ENCODE assay signal across 18 mouse cellular contexts in the genomic region with DNA sequence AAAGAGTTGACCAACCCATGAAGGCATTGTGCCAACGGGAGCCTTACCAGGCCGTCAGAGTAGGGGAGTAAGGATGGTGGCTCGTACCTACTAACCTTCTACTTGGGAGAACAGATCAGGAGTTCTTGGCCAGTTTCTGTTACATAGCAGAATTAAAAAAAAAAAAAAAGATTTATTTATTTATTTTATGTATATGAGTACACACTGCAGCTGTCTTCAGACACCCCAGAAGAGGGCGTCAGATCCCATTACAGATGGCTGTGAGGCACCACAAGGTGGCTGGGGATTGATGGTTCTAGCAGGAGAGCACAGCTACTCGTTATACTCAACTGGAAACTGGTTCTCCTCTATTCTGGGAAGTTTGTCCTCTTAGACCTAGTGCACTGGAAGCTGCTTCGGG. TPM values are rescaled to one million over a fixed set of nuclear protein-coding genes. Genes with fewer than 3 reads are reported as not detected.
DNase-seq lines count a peak whose midpoint lies in the region; ATAC-seq and TF ChIP-seq lines count a peak whose summit lies in the region.
"Had no signal": no experiment of that assay in that cellular context is flagged by ENCODE, and none has a peak within 500 bp of the region (broad histone marks: within the 10 kb centered on the region; RNA-seq: fewer than 3 reads in every experiment).

No protein-coding gene starts in this region.

- H3K9ac ChIP-seq in forebrain, postnatal 0 days = no peak overlapping the region
- no peak overlapping the region for H3K9ac ChIP-seq in forebrain, embryonic 15.5 days (replicated peaks)
- H3K9ac ChIP-seq: hindbrain, embryonic 13.5 days; midbrain, embryonic 12.5 days; neural tube, embryonic 12.5 days had no signal

- H3K9me3 ChIP-seq in forebrain, postnatal 0 days (ENCODE audit: low read length) = no peaks in the 10 kb centered on the region
- H3K9me3 ChIP-seq in forebrain, embryonic 15.5 days = no peaks in the 10 kb centered on the region
- H3K9me3 ChIP-seq: heart, embryonic 10.5 days; hindbrain, embryonic 13.5 days; midbrain, embryonic 12.5 days; neural tube, embryonic 12.5 days had no signal

- H3K27me3 ChIP-seq in forebrain, postnatal 0 days (ENCODE audit: insufficient read depth, low read length) = no peaks in the 10 kb centered on the region
- H3K27me3 ChIP-seq in forebrain, embryonic 15.5 days = no peaks in the 10 kb centered on the region
- H3K27me3 ChIP-seq: neural tube, embryonic 12.5 days had no signal

- peak; percentile 30; the same call in 1 of the 2 replicates for ATAC-seq in forebrain, postnatal 0 days
- ATAC-seq in forebrain, embryonic 15.5 days (replicated peaks) = no peak
- ATAC-seq: inflammation-experienced regulatory T-cells, adult 6 months had no signal

- TF ChIP-seq CTCF in forebrain, postnatal 0 days (IDR thresholded peaks at IDR 0.05; ENCODE audit: low read depth) = peak; percentile 20; the same call in 1 of the 2 replicates
- peak; percentile 45 for TF ChIP-seq CTCF in layer of hippocampus, adult 2 months (conservative IDR thresholded peaks at IDR 0.05)

- H3K36me3 ChIP-seq in forebrain, postnatal 0 days (ENCODE audit: insufficient read depth) = peaks cover 33% of the 10 kb centered on the region
- peaks cover 31% of the 10 kb centered on the region for H3K36me3 ChIP-seq in forebrain, embryonic 15.5 days

- 69% methylated on average over 6 of the region's 6 CpGs for WGBS in forebrain, postnatal 0 days
- WGBS in forebrain, embryonic 15.5 days = 68% methylated on average over 6 of the region's 6 CpGs

- H3K4me2 ChIP-seq in forebrain, postnatal 0 days (ENCODE audit: low read depth) = no peak overlapping the region
- no peak overlapping the region for H3K4me2 ChIP-seq in forebrain, embryonic 15.5 days (replicated peaks)
- H3K4me2 ChIP-seq: hindbrain, embryonic 13.5 days; midbrain, embryonic 12.5 days; neural tube, embryonic 12.5 days had no signal

- DNase-seq in forebrain, postnatal 0 days = no peak
- no peak for DNase-seq in layer of hippocampus, adult 2 months (ENCODE audit: low spot score in 2 of 2)
- DNase-seq in layer of hippocampus, adult 9-10 months (ENCODE audit: low spot score) = no peak
- peak; percentile 12 for DNase-seq in 416B (ENCODE audit: low read depth)
- peak; percentile 34 for DNase-seq in ZHBTc4 (ENCODE audit: low read depth, low spot score)
- no peak for DNase-seq in cerebellum, adult 18-20 months
- DNase-seq: adrenal gland, postnatal 10 days; cerebellum, adult 11 months; embryo, embryonic 11 days; layer of hippocampus, postnatal 36 days; thymus, postnatal 14 days had no signal

- H3K4me3 ChIP-seq in forebrain, postnatal 0 days (ENCODE audit: low read depth, low read length) = no peak overlapping the region
- H3K4me3 ChIP-seq in forebrain, embryonic 15.5 days = no peak overlapping the region
- no peak overlapping the region for H3K4me3 ChIP-seq in layer of hippocampus, adult 2 months
- H3K4me3 ChIP-seq: heart, embryonic 10.5 days; hindbrain, embryonic 13.5 days; midbrain, embryonic 12.5 days; neural tube, embryonic 12.5 days had no signal

- no peaks in the 10 kb centered on the region for H3K4me1 ChIP-seq in forebrain, postnatal 0 days (ENCODE audit: insufficient read depth)
- peaks cover 4% of the 10 kb centered on the region; the same call in 1 of the 2 replicates for H3K4me1 ChIP-seq in forebrain, embryonic 15.5 days
- H3K4me1 ChIP-seq: midbrain, embryonic 12.5 days; neural tube, embryonic 12.5 days had no signal

- no peak overlapping the region for H3K27ac ChIP-seq in forebrain, postnatal 0 days (ENCODE audit: low read depth, low read length)
- H3K27ac ChIP-seq in forebrain, embryonic 15.5 days (replicated peaks) = no peak overlapping the region
- no peak overlapping the region for H3K27ac ChIP-seq in layer of hippocampus, adult 2 months
- H3K27ac ChIP-seq: heart, embryonic 10.5 days; hindbrain, embryonic 13.5 days; midbrain, embryonic 12.5 days; neural tube, embryonic 12.5 days had no signal

RNA-seq across cellular contexts. Expression of gene Slc4a11, which starts 7.9 kb away (rescaled TPM):
- total RNA-seq in forebrain, postnatal 0 days (2014; rRNA removed) = 0.31 and 0.76 TPM in 2 replicates
- polyA plus RNA-seq in forebrain, postnatal 0 days (2015; fragmentation: Nextera tagmentation; extraction: Ambion mirVana) = 0.28 and 0.51 TPM in 2 replicates
- polyA plus RNA-seq in forebrain, embryonic 15.5 days (2015; fragmentation: Nextera tagmentation; extraction: Ambion mirVana) = 0.97 and 1.8 TPM in 2 replicates
- total RNA-seq in layer of hippocampus, adult 2 months (2021) = under 1 TPM; 0.61 to 0.66 TPM
- total RNA-seq: liver, adult 2 months had no signal

RNA-seq across cellular contexts. Expression of gene Itpa, which starts 37.8 kb away (rescaled TPM):
- 151 and 160 TPM in 2 replicates for total RNA-seq in forebrain, postnatal 0 days (2014; rRNA removed)
- 128 and 145 TPM in 2 replicates for polyA plus RNA-seq in forebrain, postnatal 0 days (2015; fragmentation: Nextera tagmentation; extraction: Ambion mirVana)
- 133 and 134 TPM in 2 replicates for polyA plus RNA-seq in forebrain, embryonic 15.5 days (2015; fragmentation: Nextera tagmentation; extraction: Ambion mirVana)
- 10 to 100 TPM; 36.0 to 36.8 TPM for total RNA-seq in layer of hippocampus, adult 2 months (2021)

RNA-seq across cellular contexts. Expression of gene Ddrgk1, which starts 40.7 kb away (rescaled TPM):
- total RNA-seq in forebrain, postnatal 0 days (2014; rRNA removed) = 33.8 and 40.1 TPM in 2 replicates
- 73.0 and 77.4 TPM in 2 replicates for polyA plus RNA-seq in forebrain, postnatal 0 days (2015; fragmentation: Nextera tagmentation; extraction: Ambion mirVana)
- 57.4 and 63.4 TPM in 2 replicates for polyA plus RNA-seq in forebrain, embryonic 15.5 days (2015; fragmentation: Nextera tagmentation; extraction: Ambion mirVana)
- 10 to 100 TPM; 97.6 to 98.1 TPM for total RNA-seq in layer of hippocampus, adult 2 months (2021)

Comparison
In these comparisons a context has a peak if more than half of its experiments do, and no peak if none do; other contexts are left out.
1. DNase-seq: peak in 416B (single experiment) and ZHBTc4 (single experiment); none in forebrain, postnatal 0 days (single experiment), layer of hippocampus, adult 2 months (0 of 2), layer of hippocampus, adult 9-10 months (single experiment) and cerebellum, adult 18-20 months (0 of 2).